Mouse (Mus musculus): ENCODE measurements around the gene Ccnjl. TPM values are rescaled to one million over a fixed set of nuclear protein-coding genes. Genes with fewer than 3 reads are reported as not detected.
A peak's percentile ranks its signal among the peaks of the same experiment; 100 is the strongest.

Gene Ccnjl
- polyA plus RNA-seq, 1 experiment from 2014 or later: 29.2 TPM

- Histone ChIP-seq H3K36me3 (peaks cover 37% of the 10 kb centered on the region), H3K9me3 (replicated peaks) (no peaks in the 10 kb centered on the region), H3K27me3 (no peaks in the 10 kb centered on the region), H3K4me3 (replicated peaks) (peak overlapping the region; percentile 87), H3K4me2 (peak overlapping the region; percentile 84), H3K9ac (no peak overlapping the region), H3K27ac (peak overlapping the region; percentile 77), H3K4me1 (peaks cover 43% of the 10 kb centered on the region)
- ATAC-seq (replicated peaks; ENCODE audit: low FRiP score): 0 out of 2 replicates have a peak, but pooled peaks have one; percentile 26
- WGBS: 8% methylated on average over 3 of the region's 3 CpGs
Observed at GRCm38 (mm10) chr11:43530043-43530442, 1.5 kb downstream of the Ccnjl start.

GRCm38 (mm10) chr11:43531619-43532018, 3.0 kb downstream of the Ccnjl start:
- Histone ChIP-seq H3K9ac (no peak overlapping the region), H3K36me3 (peaks cover 47% of the 10 kb centered on the region), H3K27ac (no peak overlapping the region), H3K9me3 (replicated peaks) (no peaks in the 10 kb centered on the region), H3K4me2 (peak overlapping the region; percentile 84), H3K4me3 (replicated peaks) (no peak overlapping the region), H3K4me1 (peaks cover 52% of the 10 kb centered on the region), H3K27me3 (no peaks in the 10 kb centered on the region)
- WGBS: 71% methylated on average over 5 of the region's 5 CpGs
- ATAC-seq (replicated peaks; ENCODE audit: low FRiP score): no peak

- peak overlapping the region; percentile 70 for H3K27ac ChIP-seq
- H3K36me3 ChIP-seq: peaks cover 60% of the 10 kb centered on the region
- H3K9ac ChIP-seq: no peak overlapping the region
- ATAC-seq (replicated peaks; ENCODE audit: low FRiP score): peak; percentile 75
- no peaks in the 10 kb centered on the region for H3K27me3 ChIP-seq
- no peaks in the 10 kb centered on the region for H3K9me3 ChIP-seq (replicated peaks)
- peaks cover 64% of the 10 kb centered on the region for H3K4me1 ChIP-seq
- no peak overlapping the region for H3K4me3 ChIP-seq (replicated peaks)
- WGBS: 52% methylated on average over 6 of the region's 6 CpGs
- H3K4me2 ChIP-seq: no peak overlapping the region
Observed at GRCm38 (mm10) chr11:43537074-43537473, 8.5 kb downstream of the Ccnjl start.

- H3K27ac ChIP-seq: peak overlapping the region; percentile 42; the same call in 1 of the 2 replicates
- H3K4me2 ChIP-seq: no peak overlapping the region
- no peaks in the 10 kb centered on the region for H3K27me3 ChIP-seq
- peaks cover 50% of the 10 kb centered on the region for H3K36me3 ChIP-seq
- ATAC-seq (replicated peaks; ENCODE audit: low FRiP score): peak; percentile 79
- no peaks in the 10 kb centered on the region for H3K9me3 ChIP-seq (replicated peaks)
- 25% methylated on average over 6 of the region's 6 CpGs for whole genome bisulfite sequencing
- no peak overlapping the region for H3K4me3 ChIP-seq (replicated peaks)
- H3K9ac ChIP-seq: no peak overlapping the region
- peaks cover 55% of the 10 kb centered on the region for H3K4me1 ChIP-seq
Observed at GRCm38 (mm10) chr11:43539863-43540262, 11.3 kb downstream of the Ccnjl start.

GRCm38 (mm10) chr11:43543711-43544466, 15.3 kb downstream of the Ccnjl start:
- peaks cover 55% of the 10 kb centered on the region for H3K4me1 ChIP-seq
- no peak for ATAC-seq (replicated peaks; ENCODE audit: low FRiP score)
- H3K27ac ChIP-seq: no peak overlapping the region
- H3K9ac ChIP-seq: no peak overlapping the region
- peaks cover 30% of the 10 kb centered on the region; the same call in 1 of the 2 replicates for H3K36me3 ChIP-seq
- H3K4me3 ChIP-seq (replicated peaks): no peak overlapping the region
- no peak overlapping the region for H3K4me2 ChIP-seq
- no peaks in the 10 kb centered on the region for H3K27me3 ChIP-seq
- H3K9me3 ChIP-seq (replicated peaks): no peaks in the 10 kb centered on the region
- WGBS: 86% methylated on average over 15 of the region's 15 CpGs

GRCm38 (mm10) chr11:43544819-43545218, 16.2 kb downstream of the Ccnjl start:
- peaks cover 29% of the 10 kb centered on the region; the same call in 1 of the 2 replicates for H3K36me3 ChIP-seq
- no peak overlapping the region for H3K9ac ChIP-seq
- no peak overlapping the region for H3K4me3 ChIP-seq (replicated peaks)
- no peak overlapping the region for H3K4me2 ChIP-seq
- no peak overlapping the region for H3K27ac ChIP-seq
- no peaks in the 10 kb centered on the region for H3K9me3 ChIP-seq (replicated peaks)
- WGBS: 83% methylated on average over 7 of the region's 7 CpGs
- no peaks in the 10 kb centered on the region for H3K27me3 ChIP-seq
- no peak for ATAC-seq (replicated peaks; ENCODE audit: low FRiP score)
- peaks cover 55% of the 10 kb centered on the region for H3K4me1 ChIP-seq

GRCm38 (mm10) chr11:43545873-43546475, 17.4 kb downstream of the Ccnjl start:
- Histone ChIP-seq H3K4me2 (no peak overlapping the region), H3K9me3 (replicated peaks) (no peaks in the 10 kb centered on the region), H3K36me3 (peaks cover 29% of the 10 kb centered on the region; the same call in 1 of the 2 replicates), H3K27ac (no peak overlapping the region), H3K27me3 (no peaks in the 10 kb centered on the region), H3K9ac (no peak overlapping the region), H3K4me1 (peaks cover 56% of the 10 kb centered on the region), H3K4me3 (replicated peaks) (no peak overlapping the region)
- ATAC-seq (replicated peaks; ENCODE audit: low FRiP score): 0 out of 2 replicates have a peak, but pooled peaks have one; percentile 23
- WGBS: 65% methylated on average over 16 of the region's 16 CpGs

- H3K9me3 ChIP-seq (replicated peaks): no peaks in the 10 kb centered on the region
- ATAC-seq (replicated peaks; ENCODE audit: low FRiP score): no peak
- no peak overlapping the region for H3K4me2 ChIP-seq
- peaks cover 26% of the 10 kb centered on the region; the same call in 1 of the 2 replicates for H3K36me3 ChIP-seq
- H3K9ac ChIP-seq: no peak overlapping the region
- no peaks in the 10 kb centered on the region for H3K27me3 ChIP-seq
- no peak overlapping the region for H3K4me3 ChIP-seq (replicated peaks)
- WGBS: 63% methylated on average over 4 of the region's 4 CpGs
- peaks cover 61% of the 10 kb centered on the region for H3K4me1 ChIP-seq
- H3K27ac ChIP-seq: 0 out of 2 replicates have a peak overlapping the region, but pooled peaks have one; percentile 41
Observed at GRCm38 (mm10) chr11:43546678-43547077, 18.1 kb downstream of the Ccnjl start.

GRCm38 (mm10) chr11:43548148-43548547, 19.6 kb downstream of the Ccnjl start:
- WGBS: 22% methylated on average over 7 of the region's 7 CpGs
- Histone ChIP-seq H3K4me1 (peaks cover 62% of the 10 kb centered on the region), H3K27ac (peak overlapping the region; percentile 76), H3K27me3 (no peaks in the 10 kb centered on the region), H3K4me3 (replicated peaks) (no peak overlapping the region), H3K4me2 (no peak overlapping the region), H3K9me3 (replicated peaks) (no peaks in the 10 kb centered on the region), H3K36me3 (peaks cover 20% of the 10 kb centered on the region; the same call in 1 of the 2 replicates), H3K9ac (0 out of 2 replicates have a peak overlapping the region, but pooled peaks have one; percentile 17)
- ATAC-seq (replicated peaks; ENCODE audit: low FRiP score): peak; percentile 62

- H3K27ac ChIP-seq: peak overlapping the region; percentile 76
- H3K9ac ChIP-seq: no peak overlapping the region
- peaks cover 60% of the 10 kb centered on the region for H3K4me1 ChIP-seq
- H3K9me3 ChIP-seq (replicated peaks): no peaks in the 10 kb centered on the region
- no peaks in the 10 kb centered on the region for H3K27me3 ChIP-seq
- 58% methylated on average over 12 of the region's 12 CpGs for whole genome bisulfite sequencing
- peak; percentile 2; the same call in 1 of the 2 replicates for ATAC-seq (replicated peaks; ENCODE audit: low FRiP score)
- H3K4me3 ChIP-seq (replicated peaks): no peak overlapping the region
- H3K4me2 ChIP-seq: no peak overlapping the region
- peaks cover 14% of the 10 kb centered on the region; the same call in 1 of the 2 replicates for H3K36me3 ChIP-seq
Observed at GRCm38 (mm10) chr11:43548657-43549435, 20.3 kb downstream of the Ccnjl start.

GRCm38 (mm10) chr11:43549701-43550100, 21.1 kb downstream of the Ccnjl start:
- no peaks in the 10 kb centered on the region for H3K27me3 ChIP-seq
- peaks cover 64% of the 10 kb centered on the region for H3K4me1 ChIP-seq
- peaks cover 9% of the 10 kb centered on the region; the same call in 1 of the 2 replicates for H3K36me3 ChIP-seq
- WGBS: 28% methylated on average over 11 of the region's 11 CpGs
- H3K9me3 ChIP-seq (replicated peaks): no peaks in the 10 kb centered on the region
- H3K4me2 ChIP-seq: no peak overlapping the region
- peak overlapping the region; percentile 76 for H3K27ac ChIP-seq
- peak; percentile 41 for ATAC-seq (replicated peaks; ENCODE audit: low FRiP score)
- no peak overlapping the region for H3K9ac ChIP-seq
- H3K4me3 ChIP-seq (replicated peaks): no peak overlapping the region
